Mouse (Mus musculus) MEL (cell line): ENCODE measurements at regions not wholly inside any gene's neighbourhood (a gene's known extent, or its start where the extent isn't known, plus 50 kb on each side); places are given as distances from the start of the nearest gene placed in this dataset.

ENCODE experiments used
- DNase-seq: peaks from one replicate; pipeline ENCODE4 v3.0.0; 2011; ENCODE audit warnings: low read depth, low spot score
- H3K27ac ChIP-seq: 2 replicates; pipeline ENCODE4 v1.5.1; 2012; ENCODE audit warnings: low read depth, mild to moderate bottlenecking, control low read depth, low read length, moderate library complexity; ENCODE audit not compliant: control insufficient read depth
- H3K27me3 ChIP-seq, 2 experiments: fragments of 150-350 bp in 1 of 2; sonication (generic) in 1 of 2; 2 replicates each; pipeline ENCODE4 v1.6.1; 2012; ENCODE audit warnings: low read length in 2 of 2, mild to moderate bottlenecking in 2 of 2, improper control_type of control experiment in 1 of 2, moderate library complexity in 1 of 2; ENCODE audit not compliant: insufficient read depth in 2 of 2, control insufficient read depth in 1 of 2
- H3K36me3 ChIP-seq, 2 experiments: 2 replicates each; pipeline ENCODE4 v1.6.1; 2012 to 2014; ENCODE audit warnings: low read length in 2 of 2, improper control_type of control experiment in 1 of 2, inconsistent platforms in 1 of 2, mild to moderate bottlenecking in 1 of 2; ENCODE audit not compliant: insufficient read depth in 2 of 2, control insufficient read depth in 1 of 2
- H3K4me1 ChIP-seq, 2 experiments: fragments of 150-350 bp in 1 of 2; sonication (generic) in 1 of 2; 2 replicates each; pipeline ENCODE4 v1.6.1; 2012; ENCODE audit warnings: low read length in 2 of 2, improper control_type of control experiment in 1 of 2, mild to moderate bottlenecking in 1 of 2; ENCODE audit not compliant: insufficient read depth in 2 of 2, control insufficient read depth in 1 of 2
- H3K4me3 ChIP-seq, 2 experiments: fragments of 150-350 bp in 1 of 2; sonication (generic) in 1 of 2; 2 replicates each; pipeline ENCODE4 v1.5.1; 2012; ENCODE audit warnings: low read depth in 2 of 2, low read length in 2 of 2, mild to moderate bottlenecking in 2 of 2, moderate library complexity in 2 of 2, control low read depth in 1 of 2, improper control_type of control experiment in 1 of 2; ENCODE audit not compliant: control insufficient read depth in 1 of 2, insufficient read depth in 1 of 2
- H3K79me2 ChIP-seq: 2 replicates; pipeline ENCODE4 v1.6.1; 2012; ENCODE audit warnings: mild to moderate bottlenecking, low read length, moderate library complexity; ENCODE audit not compliant: control insufficient read depth, poor library complexity, insufficient read depth
- H3K9ac ChIP-seq: 2 replicates; pipeline ENCODE4 v1.6.1; 2012; ENCODE audit warnings: low read depth, mild to moderate bottlenecking, control low read depth, low read length, moderate library complexity; ENCODE audit not compliant: control insufficient read depth, poor library complexity, severe bottlenecking
- H3K9me3 ChIP-seq: fragments of 150-350 bp; sonication (generic); replicated peaks from 2 replicates; pipeline ENCODE4 v1.6.1; 2012; ENCODE audit warnings: mild to moderate bottlenecking, low read length, improper control_type of control experiment, moderate library complexity; ENCODE audit not compliant: insufficient read depth
- CHD2 ChIP-seq: IDR thresholded peaks from 2 replicates; pipeline ENCODE4 v1.6.1; 2011; ENCODE audit warnings: low read length, improper control_type of control experiment
- E2F4 ChIP-seq: IDR thresholded peaks from 2 replicates; pipeline ENCODE4 v1.6.1; 2011; ENCODE audit warnings: low read depth, low read length, improper control_type of control experiment, borderline replicate concordance
- ELF1 ChIP-seq: IDR thresholded peaks from 2 replicates; pipeline ENCODE4 v1.6.1; 2014; ENCODE audit warnings: low read depth, mild to moderate bottlenecking, inconsistent platforms, low read length, improper control_type of control experiment, moderate library complexity
- MAFK ChIP-seq: IDR thresholded peaks from 2 replicates; pipeline ENCODE4 v1.6.1; 2011; ENCODE audit warnings: low read depth, mild to moderate bottlenecking, low read length, improper control_type of control experiment, borderline replicate concordance
- MAX ChIP-seq: IDR thresholded peaks from 2 replicates; pipeline ENCODE4 v1.6.1; 2011; ENCODE audit warnings: low read length, improper control_type of control experiment
- MAZ ChIP-seq: IDR thresholded peaks from 2 replicates; pipeline ENCODE4 v1.6.1; 2012; ENCODE audit warnings: low read depth, mild to moderate bottlenecking, inconsistent platforms, low read length, improper control_type of control experiment
- MYB ChIP-seq: IDR thresholded peaks from 2 replicates; pipeline ENCODE4 v1.6.1; 2011; ENCODE audit warnings: mild to moderate bottlenecking, low read depth, low read length, improper control_type of control experiment
- MYC ChIP-seq: IDR thresholded peaks from 2 replicates; pipeline ENCODE4 v1.6.1; 2011; ENCODE audit warnings: low read depth, mild to moderate bottlenecking, low read length, improper control_type of control experiment, moderate library complexity
- SMC3 ChIP-seq: IDR thresholded peaks from 2 replicates; pipeline ENCODE4 v1.6.1; 2011; ENCODE audit warnings: low read depth, low read length, improper control_type of control experiment
- TAL1 ChIP-seq: IDR thresholded peaks from 2 replicates; pipeline ENCODE4 v1.6.1; 2012; ENCODE audit warnings: mild to moderate bottlenecking, inconsistent platforms, low read length, moderate library complexity, mixed read lengths
- UBTF ChIP-seq: IDR thresholded peaks from 2 replicates; pipeline ENCODE4 v1.6.1; 2012; ENCODE audit warnings: low read depth, mild to moderate bottlenecking, inconsistent platforms, low read length, improper control_type of control experiment, moderate library complexity, borderline replicate concordance; ENCODE audit not compliant: insufficient read depth
- ZKSCAN1 ChIP-seq: IDR thresholded peaks from 2 replicates; pipeline ENCODE4 v1.6.1; 2012; ENCODE audit warnings: low read depth, mild to moderate bottlenecking, inconsistent platforms, low read length, improper control_type of control experiment, moderate library complexity
- ZNF384 ChIP-seq: IDR thresholded peaks from 2 replicates; pipeline ENCODE4 v1.6.1; 2012; ENCODE audit warnings: low read depth, mild to moderate bottlenecking, inconsistent platforms, low read length, improper control_type of control experiment

GRCm38 (mm10) chr12:95394991-95395530 lies 297.0 kb upstream of the Flrt2 start:
- no peak for TF ChIP-seq MAZ
- no peak for TF ChIP-seq MAFK
- no peak for TF ChIP-seq ELF1
- Histone ChIP-seq H3K79me2 (no peaks in the 10 kb centered on the region), H3K9ac (no peak overlapping the region), H3K27me3 (no peaks in the 10 kb centered on the region), H3K4me1 (no peaks in the 10 kb centered on the region), H3K9me3 (no peaks in the 10 kb centered on the region), H3K4me3 (no peak overlapping the region), H3K27ac (no peak overlapping the region), H3K36me3 (no peaks in the 10 kb centered on the region)
- no peak for DNase-seq

- TF ChIP-seq SMC3, result no peak
- no peak for TF ChIP-seq MAFK
- TF ChIP-seq MAX, result no peak
- TF ChIP-seq CHD2, result no peak
- no peak for TF ChIP-seq MYC
- no peak for TF ChIP-seq TAL1
- Histone ChIP-seq H3K4me1 (no peaks in the 10 kb centered on the region), H3K9me3 (no peaks in the 10 kb centered on the region)
These were observed 271.2 kb upstream of the Flrt2 start for GRCm38 (mm10) chr12:95420861-95421260.

GRCm38 (mm10) chr12:95424739-95425138 lies 267.3 kb upstream of the Flrt2 start:
- no peak overlapping the region for H3K4me3 ChIP-seq
- no peaks in the 10 kb centered on the region for H3K27me3 ChIP-seq
- no peak overlapping the region for H3K27ac ChIP-seq
- TF ChIP-seq TAL1, result no peak
- no peak for TF ChIP-seq MYB
- TF ChIP-seq UBTF, result no peak
- no peak for TF ChIP-seq ELF1
- no peak for TF ChIP-seq ZNF384
- TF ChIP-seq E2F4, result no peak
- no peak for TF ChIP-seq ZKSCAN1
- DNase-seq, result no peak
- H3K4me1 ChIP-seq, result no peaks in the 10 kb centered on the region
- H3K79me2 ChIP-seq, result no peaks in the 10 kb centered on the region
- H3K36me3 ChIP-seq, result no peaks in the 10 kb centered on the region
- no peaks in the 10 kb centered on the region for H3K9me3 ChIP-seq
- H3K9ac ChIP-seq, result no peak overlapping the region

More at GRCm38 (mm10) chr12:95420861-95421260, 271.2 kb upstream of the Flrt2 start:
- Histone ChIP-seq H3K27ac (no peak overlapping the region), H3K9ac (no peak overlapping the region), H3K79me2 (no peaks in the 10 kb centered on the region), H3K36me3 (no peaks in the 10 kb centered on the region), H3K4me3 (no peak overlapping the region), H3K27me3 (no peaks in the 10 kb centered on the region)
- DNase-seq, result no peak
